Mouse (Mus musculus) stomach, postnatal 0 days (tissue): ENCODE data around the gene Ppp3ca.

Experiments
- CTCF ChIP-seq: IDR thresholded peaks from 2 replicates; pipeline ENCODE4 v1.5.1; 2016; ENCODE audit warnings: antibody characterized with exemption, low read depth, mild to moderate bottlenecking, moderate library complexity
- EP300 ChIP-seq: optimal IDR thresholded peaks from 2 replicates; pipeline ENCODE3; 2016; ENCODE audit warnings: antibody characterized with exemption

- TF ChIP-seq CTCF (no peak), EP300 (no peak)
Measured at GRCm38 (mm10) chr3:136776525-136776924, 106.6 kb downstream of the Ppp3ca start.
